Mouse (Mus musculus) MEL (cell line): ENCODE results near the gene Slc41a2.

ENCODE experiments used
- MXI1 ChIP-seq: IDR thresholded peaks from 2 replicates; pipeline ENCODE4 v1.6.1; 2011; ENCODE audit warnings: mild to moderate bottlenecking, low read depth, low read length, improper control_type of control experiment
- ZNF384 ChIP-seq: IDR thresholded peaks from 2 replicates; pipeline ENCODE4 v1.6.1; 2012; ENCODE audit warnings: low read depth, mild to moderate bottlenecking, inconsistent platforms, low read length, improper control_type of control experiment

DNA sequence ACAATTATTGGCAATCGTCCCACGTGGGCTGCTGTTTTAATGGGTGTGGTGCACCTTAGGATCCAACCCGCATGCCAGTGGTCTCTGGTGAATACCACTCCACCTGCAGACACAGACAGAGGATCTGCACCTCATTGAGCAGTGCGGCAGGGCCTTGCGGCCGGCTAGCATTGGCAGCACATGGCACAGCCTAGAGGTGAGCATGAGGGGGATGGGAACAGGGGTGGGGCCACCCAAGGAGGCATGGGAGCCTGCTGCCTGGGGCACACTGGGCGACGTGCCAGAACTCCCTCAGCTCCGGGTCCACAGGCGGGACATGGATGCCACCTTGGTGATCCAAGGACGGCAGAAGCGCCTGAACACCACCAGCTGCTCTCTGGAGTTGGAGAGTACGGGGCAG, 46.2 kb upstream of the Slc41a2 start:
- TF ChIP-seq ZNF384 (no peak), MXI1 (no peak; the same call in none of the 2 replicates)
